Mouse (Mus musculus): ENCODE data around the gene Taar8a. TPM values are rescaled to one million over a fixed set of nuclear protein-coding genes. Genes with fewer than 3 reads are reported as not detected.
A peak's percentile ranks its signal among the peaks of the same experiment; 100 is the strongest.
"Not testable (repeated sequence)": the region's sequence is repeated elsewhere in the genome, so short reads cannot be mapped to it uniquely, and the experiment has no call there.

Gene Taar8a
- polyA plus RNA-seq, 1 experiment from 2014 or later, result not detected

DNA sequence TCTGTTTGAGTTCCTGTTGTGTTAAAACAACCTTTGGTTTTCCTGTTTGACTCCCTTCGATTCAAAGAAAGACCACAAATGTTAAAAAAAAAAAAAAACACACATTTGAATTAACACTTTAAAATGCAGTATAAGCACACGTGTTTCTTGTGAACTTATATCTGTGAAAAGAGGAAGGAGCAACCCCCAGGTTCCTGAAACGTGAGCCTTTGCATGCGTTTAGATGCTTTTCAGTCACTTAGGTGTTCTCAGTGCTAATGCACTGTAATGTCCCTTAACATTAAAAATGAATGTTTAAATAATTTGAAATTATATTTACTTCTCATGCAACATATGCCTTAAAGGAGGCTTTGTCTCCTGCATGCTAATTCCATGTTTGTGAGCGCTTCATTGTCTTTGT lies 31.4 kb downstream of the Taar8a start:
- Histone ChIP-seq H3K4me2 (no peak overlapping the region), H3K9me3 (ENCODE audit: low read depth, low read length) (no peaks in the 10 kb centered on the region), H3K4me1 (ENCODE audit: insufficient read depth) (no peaks in the 10 kb centered on the region), H3K27ac (ENCODE audit: low read depth) (no peak overlapping the region), H3K27me3 (ENCODE audit: insufficient read depth, low read length) (no peaks in the 10 kb centered on the region), H3K4me3 (ENCODE audit: low read depth, low read length) (no peak overlapping the region), H3K36me3 (ENCODE audit: insufficient read depth) (no peaks in the 10 kb centered on the region), H3K9ac (no peak overlapping the region)
- no peak for DNase-seq
- 62% methylated on average over 5 of the region's 5 CpGs for WGBS
- TF ChIP-seq CTCF (IDR thresholded peaks at IDR 0.05; ENCODE audit: low read depth), result no peak
- ATAC-seq (ENCODE audit: insufficient read depth), result no peak

DNA sequence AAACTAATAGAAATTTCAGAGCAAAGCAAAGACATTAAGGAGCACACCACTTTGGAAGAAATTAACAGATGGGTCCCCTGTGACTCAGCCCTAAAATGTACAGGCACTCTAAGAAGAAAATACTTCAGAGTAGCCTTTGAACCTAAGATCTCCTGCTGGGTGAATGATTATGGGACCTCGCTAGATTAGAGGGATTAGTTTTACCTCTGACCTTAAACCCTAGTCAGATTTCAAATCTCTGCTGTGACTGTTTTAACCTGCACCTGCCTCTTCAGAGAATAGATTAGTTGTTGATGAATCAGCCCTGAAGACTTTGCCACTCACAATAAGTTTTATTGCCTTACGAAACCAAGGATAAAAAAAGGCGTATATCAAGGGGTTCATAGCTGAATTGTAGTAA lies 31.9 kb downstream of the Taar8a start:
- 70% methylated on average over 3 of the region's 3 CpGs for WGBS
- no peak for TF ChIP-seq CTCF (IDR thresholded peaks at IDR 0.05; ENCODE audit: low read depth)
- H3K27me3 ChIP-seq (ENCODE audit: insufficient read depth, low read length), result no peaks in the 10 kb centered on the region
- H3K9ac ChIP-seq, result no peak overlapping the region
- no peak overlapping the region for H3K4me2 ChIP-seq
- DNase-seq (no peak), ATAC-seq (ENCODE audit: insufficient read depth) (no peak)
- H3K4me3 ChIP-seq (ENCODE audit: low read depth, low read length), result no peak overlapping the region
- no peaks in the 10 kb centered on the region for H3K36me3 ChIP-seq (ENCODE audit: insufficient read depth)
- no peaks in the 10 kb centered on the region for H3K9me3 ChIP-seq (ENCODE audit: low read depth, low read length)
- H3K4me1 ChIP-seq (ENCODE audit: insufficient read depth), result no peaks in the 10 kb centered on the region
- no peak overlapping the region for H3K27ac ChIP-seq (ENCODE audit: low read depth)

DNA sequence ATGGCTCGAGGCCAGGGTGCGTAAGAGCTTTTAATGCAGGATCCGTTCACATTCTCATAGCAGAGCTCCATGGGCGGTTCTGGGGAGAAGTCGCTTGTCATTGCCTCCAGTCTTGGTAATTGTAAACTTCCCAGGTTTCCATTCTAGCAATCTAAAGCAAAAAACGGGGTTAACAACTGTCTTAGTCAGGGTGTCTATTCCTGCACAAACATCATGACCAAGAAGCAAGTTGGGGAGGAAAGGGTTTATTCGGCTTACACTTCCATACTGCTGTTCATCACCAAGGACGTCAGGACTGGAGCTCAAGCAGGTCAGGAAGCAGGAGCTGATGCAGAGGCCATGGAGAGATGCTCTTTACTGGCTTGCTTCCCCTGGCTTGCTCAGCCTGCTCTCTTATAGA lies 33.1 kb downstream of the Taar8a start, which contains the start of gene Taar9:
Taar9 (minus strand) TSS at position 101 of the 400 bp plus-strand sequence.
- H3K4me1 ChIP-seq (ENCODE audit: insufficient read depth); ATAC-seq (ENCODE audit: insufficient read depth); H3K27me3 ChIP-seq (ENCODE audit: insufficient read depth, low read length); H3K9me3 ChIP-seq (ENCODE audit: low read depth, low read length); H3K9ac ChIP-seq; H3K27ac ChIP-seq (ENCODE audit: low read depth); DNase-seq; H3K4me2 ChIP-seq; H3K4me3 ChIP-seq (ENCODE audit: low read depth, low read length); H3K36me3 ChIP-seq (ENCODE audit: insufficient read depth): not testable (repeated sequence)
- WGBS, result 71% methylated on average over 8 of the region's 8 CpGs

DNA sequence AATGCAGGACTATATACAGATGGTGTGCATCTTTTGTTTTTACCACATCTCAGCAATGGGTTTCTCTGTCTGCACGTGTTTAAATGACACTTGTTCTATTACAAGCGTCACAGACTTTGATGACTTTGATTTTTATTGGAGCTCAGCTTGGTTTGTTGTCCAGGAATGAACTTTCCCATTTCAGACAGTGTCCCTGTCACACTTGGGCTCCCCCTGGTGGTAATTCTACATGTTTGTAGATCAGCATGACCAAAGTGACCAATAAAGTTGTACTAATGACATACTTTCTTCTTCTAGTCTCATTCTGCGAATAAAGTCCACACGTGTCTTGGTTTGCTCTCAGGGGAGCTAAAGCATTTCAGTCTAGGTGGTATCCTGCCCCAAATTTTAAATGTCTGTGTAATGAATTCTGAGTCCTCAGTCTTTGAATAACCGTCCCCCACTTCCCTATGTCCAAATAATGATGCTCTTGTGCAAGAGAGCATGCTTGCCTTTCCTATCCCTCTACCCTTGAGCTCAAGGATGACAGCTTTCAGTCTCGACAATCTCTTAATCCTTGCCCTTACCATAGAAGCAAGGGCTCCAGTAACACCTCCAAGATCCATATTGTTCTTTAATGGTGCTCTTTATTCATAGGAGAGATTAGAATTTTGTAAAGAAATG lies 34.9 kb downstream of the Taar8a start:
- ATAC-seq (ENCODE audit: insufficient read depth), result no peak

More for the DNA sequence above, 34.9 kb downstream of the Taar8a start:
- peak; percentile 87 for DNase-seq
- Histone ChIP-seq H3K9ac (no peak overlapping the region), H3K4me3 (ENCODE audit: low read depth, low read length) (no peak overlapping the region), H3K9me3 (ENCODE audit: low read depth, low read length) (no peaks in the 10 kb centered on the region), H3K4me1 (ENCODE audit: insufficient read depth) (no peaks in the 10 kb centered on the region), H3K27me3 (ENCODE audit: insufficient read depth, low read length) (no peaks in the 10 kb centered on the region), H3K36me3 (ENCODE audit: insufficient read depth) (no peaks in the 10 kb centered on the region), H3K4me2 (no peak overlapping the region), H3K27ac (ENCODE audit: low read depth) (no peak overlapping the region)
- WGBS, result 40% methylated on average over 6 of the region's 6 CpGs
- TF ChIP-seq CTCF (IDR thresholded peaks at IDR 0.05; ENCODE audit: low read depth), result peak; percentile 83

Other genes starting within 250 kb of the Taar8a start
- gene Vnn3, start 225.0 kb upstream of the Taar8a start, polyA plus RNA-seq (2014; fragmentation: Nextera tagmentation; extraction: Ambion mirVana), result not detected in 2 replicates
- gene Vnn1, start 181.8 kb upstream of the Taar8a start, polyA plus RNA-seq (2014; fragmentation: Nextera tagmentation; extraction: Ambion mirVana), result 1.7 and 1.8 TPM in 2 replicates
- not detected in 2 replicates for gene Taar1, start 156.1 kb upstream of the Taar8a start, polyA plus RNA-seq (2014; fragmentation: Nextera tagmentation; extraction: Ambion mirVana)
- gene Taar2, start 137.9 kb upstream of the Taar8a start, polyA plus RNA-seq (2014; fragmentation: Nextera tagmentation; extraction: Ambion mirVana), result not detected in 2 replicates
- not detected in 2 replicates for gene Taar3, start 126.9 kb upstream of the Taar8a start, polyA plus RNA-seq (2014; fragmentation: Nextera tagmentation; extraction: Ambion mirVana)
- gene Taar4, start 116.0 kb upstream of the Taar8a start, polyA plus RNA-seq (2014; fragmentation: Nextera tagmentation; extraction: Ambion mirVana), result not detected in 2 replicates
- not detected in 2 replicates for gene Taar5, start 105.8 kb upstream of the Taar8a start, polyA plus RNA-seq (2014; fragmentation: Nextera tagmentation; extraction: Ambion mirVana)
- gene Taar6, start 90.9 kb upstream of the Taar8a start, polyA plus RNA-seq (2014; fragmentation: Nextera tagmentation; extraction: Ambion mirVana), result not detected in 2 replicates
- not detected in 2 replicates for gene Taar7a, start 83.0 kb upstream of the Taar8a start, polyA plus RNA-seq (2014; fragmentation: Nextera tagmentation; extraction: Ambion mirVana)
- not detected in 2 replicates for gene Taar7b, start 76.6 kb upstream of the Taar8a start, polyA plus RNA-seq (2014; fragmentation: Nextera tagmentation; extraction: Ambion mirVana)
- not detected in 2 replicates for gene Taar7d, start 49.3 kb upstream of the Taar8a start, polyA plus RNA-seq (2014; fragmentation: Nextera tagmentation; extraction: Ambion mirVana)
- not detected in 2 replicates for gene Taar7e, start 38.9 kb upstream of the Taar8a start, polyA plus RNA-seq (2014; fragmentation: Nextera tagmentation; extraction: Ambion mirVana)
- gene Taar7f, start 27.0 kb upstream of the Taar8a start, polyA plus RNA-seq (2014; fragmentation: Nextera tagmentation; extraction: Ambion mirVana), result not detected in 2 replicates
- gene Taar8b, start 15.8 kb downstream of the Taar8a start, polyA plus RNA-seq (2014; fragmentation: Nextera tagmentation; extraction: Ambion mirVana), result not detected in 2 replicates
- gene Taar8c, start 25.4 kb downstream of the Taar8a start, polyA plus RNA-seq (2014; fragmentation: Nextera tagmentation; extraction: Ambion mirVana), result not detected in 2 replicates
- not detected in 2 replicates for gene Taar9, start 33.0 kb downstream of the Taar8a start, polyA plus RNA-seq (2014; fragmentation: Nextera tagmentation; extraction: Ambion mirVana)
- 76.1 and 77.8 TPM in 2 replicates for gene Stx7, start 72.8 kb downstream of the Taar8a start, polyA plus RNA-seq (2014; fragmentation: Nextera tagmentation; extraction: Ambion mirVana)
- 4.9 and 5.1 TPM in 2 replicates for gene Moxd1, start 147.0 kb downstream of the Taar8a start, polyA plus RNA-seq (2014; fragmentation: Nextera tagmentation; extraction: Ambion mirVana)

Data from lung, embryonic 14.5 days (tissue).